Mouse (Mus musculus): Measurements from ENCODE around the gene Polr2a.

Polr2a gene

GRCm38 (mm10) chr11:69754701-69755100 lies 3.7 kb downstream of the Polr2a start:
- peak; percentile 72 for DNase-seq (ENCODE audit: low read depth, low spot score)

GRCm38 (mm10) chr11:69754233-69754632 lies 4.2 kb downstream of the Polr2a start:
- DNase-seq (ENCODE audit: low read depth, low spot score), result no peak

GRCm38 (mm10) chr11:69752686-69753085 lies 5.8 kb downstream of the Polr2a start:
- DNase-seq (ENCODE audit: low read depth, low spot score), result no peak

GRCm38 (mm10) chr11:69751635-69752034 lies 6.8 kb downstream of the Polr2a start:
- DNase-seq (ENCODE audit: low read depth, low spot score), result no peak

GRCm38 (mm10) chr11:69731408-69731807 lies 27.0 kb downstream of the Polr2a start:
- peak; percentile 62 for DNase-seq (ENCODE audit: low read depth, low spot score)

GRCm38 (mm10) chr11:69729063-69729462 lies 29.4 kb downstream of the Polr2a start:
- DNase-seq (ENCODE audit: low read depth, low spot score), result peak; percentile 92

- DNase-seq (ENCODE audit: low read depth, low spot score), result peak; percentile 75
These were observed 32.5 kb downstream of the Polr2a start for GRCm38 (mm10) chr11:69725951-69726350.

GRCm38 (mm10) chr11:69723074-69723473 lies 35.4 kb downstream of the Polr2a start:
- DNase-seq (ENCODE audit: low read depth, low spot score), result peak; percentile 63

GRCm38 (mm10) chr11:69720852-69721251 lies 37.6 kb downstream of the Polr2a start:
- DNase-seq (ENCODE audit: low read depth, low spot score), result no peak

- peak; percentile 82 for DNase-seq (ENCODE audit: low read depth, low spot score)
These were observed 39.0 kb downstream of the Polr2a start for GRCm38 (mm10) chr11:69719423-69719822.

GRCm38 (mm10) chr11:69718661-69719060 lies 39.8 kb downstream of the Polr2a start:
- peak; percentile 72 for DNase-seq (ENCODE audit: low read depth, low spot score)

- peak; percentile 57 for DNase-seq (ENCODE audit: low read depth, low spot score)
These were observed 41.5 kb downstream of the Polr2a start for GRCm38 (mm10) chr11:69716953-69717352.

- no peak for DNase-seq (ENCODE audit: low read depth, low spot score)
These were observed 42.5 kb downstream of the Polr2a start for GRCm38 (mm10) chr11:69715929-69716328.

GRCm38 (mm10) chr11:69715482-69715881 lies 43.0 kb downstream of the Polr2a start:
- DNase-seq (ENCODE audit: low read depth, low spot score), result peak; percentile 94

- DNase-seq (ENCODE audit: low read depth, low spot score), result peak; percentile 70
These were observed 43.7 kb downstream of the Polr2a start for GRCm38 (mm10) chr11:69714636-69715329.

- peak; percentile 77 for DNase-seq (ENCODE audit: low read depth, low spot score)
These were observed 45.3 kb downstream of the Polr2a start for GRCm38 (mm10) chr11:69712954-69713672.

GRCm38 (mm10) chr11:69711082-69711481 lies 47.4 kb downstream of the Polr2a start:
- DNase-seq (ENCODE audit: low read depth, low spot score), result no peak

- DNase-seq (ENCODE audit: low read depth, low spot score), result no peak
These were observed 48.0 kb downstream of the Polr2a start for GRCm38 (mm10) chr11:69710470-69710869.

GRCm38 (mm10) chr11:69709554-69710446 lies 48.6 kb downstream of the Polr2a start:
- DNase-seq (ENCODE audit: low read depth, low spot score), result no peak

GRCm38 (mm10) chr11:69708614-69709265 lies 49.7 kb downstream of the Polr2a start:
- DNase-seq (ENCODE audit: low read depth, low spot score), result peak; percentile 60

- no peak for DNase-seq (ENCODE audit: low read depth, low spot score)
These were observed 50.5 kb downstream of the Polr2a start for GRCm38 (mm10) chr11:69707873-69708381.

Measured in ZHBTc4 (cell line).